Mouse (Mus musculus) liver, embryonic 14.5 days (tissue): ENCODE data around the gene Olfr545.

ENCODE experiments used
- CTCF ChIP-seq: IDR thresholded peaks from 2 replicates; pipeline ENCODE4 v1.5.1; 2016; ENCODE audit warnings: antibody characterized with exemption, low read depth, control low read depth
- EP300 ChIP-seq: IDR thresholded peaks from 2 replicates; pipeline ENCODE4 v1.6.1; 2016; ENCODE audit warnings: antibody characterized with exemption, low read depth

DNA sequence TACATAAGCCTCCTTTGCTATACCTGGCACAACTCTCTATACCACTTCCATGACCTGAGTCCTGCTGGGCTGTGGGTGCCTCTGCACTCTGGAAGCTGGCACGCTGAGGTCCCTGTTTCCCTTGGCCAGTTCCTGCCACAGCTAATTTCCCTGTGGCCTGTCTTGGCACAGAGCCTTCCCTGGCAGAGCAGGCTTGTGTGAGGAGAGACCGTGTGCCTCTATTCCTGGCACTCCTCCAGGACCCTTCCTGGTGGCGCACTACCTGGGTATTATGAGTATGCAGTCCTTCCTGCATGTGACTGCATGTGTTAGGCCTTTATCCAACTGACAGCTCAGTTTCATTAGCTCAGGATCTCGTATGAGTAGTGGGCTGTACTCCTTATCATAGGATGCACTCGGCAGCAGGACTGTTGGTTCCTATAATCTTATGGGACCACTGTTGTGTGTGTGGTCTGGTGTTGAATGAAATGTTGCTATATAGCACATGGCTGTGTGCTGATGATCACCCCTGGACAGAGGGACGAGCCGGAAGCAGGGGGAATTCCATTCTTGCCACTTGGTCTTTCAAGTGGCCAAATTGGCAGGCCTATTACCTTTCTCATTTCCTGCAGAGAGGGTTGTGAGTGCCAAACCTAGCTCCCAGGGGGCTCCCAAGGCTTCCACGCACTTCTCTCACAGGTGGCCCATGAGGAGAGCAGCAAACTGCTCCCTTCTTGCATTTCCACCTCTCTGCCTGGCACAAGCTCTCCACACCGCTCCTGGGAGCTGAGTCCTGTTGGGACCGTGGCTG, 17.1 kb upstream of the Olfr545 start:
- TF ChIP-seq CTCF (no peak), EP300 (no peak)
